19 mouse cellular contexts compared by ENCODE assay signal in genomic region chr5:36339283-36339682, GRCm38 (mm10). TPM values are rescaled to one million over a fixed set of nuclear protein-coding genes. Genes with fewer than 3 reads are reported as not detected.
DNase-seq lines count a peak whose midpoint lies in the region; ATAC-seq lines count a peak whose summit lies in the region.
"Had no signal": no experiment of that assay in that cellular context is flagged by ENCODE, and none has a peak within 500 bp of the region (broad histone marks: within the 10 kb centered on the region; RNA-seq: fewer than 3 reads in every experiment).

No protein-coding gene starts in this region.

- H3K9me3 ChIP-seq in forebrain, embryonic 12.5 days: no peaks in the 10 kb centered on the region
- no peaks in the 10 kb centered on the region for H3K9me3 ChIP-seq in forebrain, embryonic 10.5 days
- H3K9me3 ChIP-seq in neural tube, embryonic 13.5 days: no peaks in the 10 kb centered on the region
- no peaks in the 10 kb centered on the region for H3K9me3 ChIP-seq in limb, embryonic 15.5 days
- H3K9me3 ChIP-seq: heart, embryonic 12.5 days; liver, embryonic 15.5 days had no signal

- peaks cover 34% of the 10 kb centered on the region for H3K4me1 ChIP-seq in forebrain, embryonic 12.5 days
- H3K4me1 ChIP-seq in forebrain, embryonic 10.5 days: peaks cover 32% of the 10 kb centered on the region
- peaks cover 37% of the 10 kb centered on the region for H3K4me1 ChIP-seq in neural tube, embryonic 13.5 days (replicated peaks)
- H3K4me1 ChIP-seq in limb, embryonic 15.5 days: peaks cover 47% of the 10 kb centered on the region
- H3K4me1 ChIP-seq: liver, embryonic 15.5 days had no signal

- no peaks in the 10 kb centered on the region for H3K36me3 ChIP-seq in forebrain, embryonic 12.5 days (replicated peaks)
- H3K36me3 ChIP-seq in forebrain, embryonic 10.5 days (replicated peaks): no peaks in the 10 kb centered on the region
- no peaks in the 10 kb centered on the region for H3K36me3 ChIP-seq in neural tube, embryonic 13.5 days
- no peaks in the 10 kb centered on the region for H3K36me3 ChIP-seq in limb, embryonic 15.5 days
- H3K36me3 ChIP-seq: heart, embryonic 12.5 days; liver, embryonic 15.5 days had no signal

- peak overlapping the region; percentile 68 for H3K27ac ChIP-seq in forebrain, embryonic 12.5 days
- H3K27ac ChIP-seq in forebrain, embryonic 10.5 days: no peak overlapping the region
- H3K27ac ChIP-seq in neural tube, embryonic 13.5 days (replicated peaks): peak overlapping the region; percentile 57; the same call in 1 of the 2 replicates
- peak overlapping the region; percentile 79 for H3K27ac ChIP-seq in limb, embryonic 15.5 days
- H3K27ac ChIP-seq: liver, embryonic 15.5 days had no signal

- ATAC-seq in forebrain, embryonic 12.5 days (ENCODE audit: low FRiP score): 0 out of 2 replicates have a peak, but pooled peaks have one; percentile 23
- no peak; the same call in 1 of the 2 replicates for ATAC-seq in neural tube, embryonic 13.5 days (ENCODE audit: low read depth)
- ATAC-seq in limb, embryonic 15.5 days (ENCODE audit: insufficient number of reproducible peaks, low FRiP score, low TSS enrichment, low read depth): no peak
- ATAC-seq: activated CD4-positive, CD25-positive, alpha-beta regulatory T cell, adult 4 months had no signal

- no peaks in the 10 kb centered on the region for H3K27me3 ChIP-seq in forebrain, embryonic 12.5 days
- 0 out of 2 replicates have a peak, but pooled peaks cover 13% of the 10 kb centered on the region for H3K27me3 ChIP-seq in forebrain, embryonic 10.5 days (ENCODE audit: poor library complexity, severe bottlenecking)
- no peaks in the 10 kb centered on the region for H3K27me3 ChIP-seq in neural tube, embryonic 13.5 days
- no peaks in the 10 kb centered on the region for H3K27me3 ChIP-seq in limb, embryonic 15.5 days
- H3K27me3 ChIP-seq: heart, embryonic 12.5 days; liver, embryonic 15.5 days had no signal

- no peak overlapping the region for H3K4me3 ChIP-seq in forebrain, embryonic 12.5 days (replicated peaks)
- no peak overlapping the region for H3K4me3 ChIP-seq in forebrain, embryonic 10.5 days
- no peak overlapping the region for H3K4me3 ChIP-seq in neural tube, embryonic 13.5 days
- no peak overlapping the region for H3K4me3 ChIP-seq in limb, embryonic 15.5 days
- H3K4me3 ChIP-seq: heart, embryonic 12.5 days; liver, embryonic 15.5 days had no signal

- WGBS in forebrain, embryonic 12.5 days: 45% methylated on average over 3 of the region's 3 CpGs
- 75% methylated on average over 3 of the region's 3 CpGs for WGBS in forebrain, embryonic 10.5 days
- WGBS in neural tube, embryonic 13.5 days: 36% methylated on average over 3 of the region's 3 CpGs
- WGBS in limb, embryonic 15.5 days: 48% methylated on average over 3 of the region's 3 CpGs

- no peak for DNase-seq in forebrain, embryonic 10.5 days (ENCODE audit: extremely low spot score, low spot score)
- DNase-seq in neural tube, embryonic 10.5 days (ENCODE audit: extremely low spot score, low spot score): no peak
- DNase-seq in urinary bladder, postnatal 10 days (ENCODE audit: low spot score): no peak
- no peak for DNase-seq in retina, embryonic 14.5 days (ENCODE audit: low spot score)
- no peak for DNase-seq in right cerebral cortex, postnatal 10 days (ENCODE audit: low spot score in 2 of 2)
- DNase-seq: adrenal gland, postnatal 36 days; cerebellum, postnatal 10 days; gastrocnemius, postnatal 25 days; heart, postnatal 4 days; kidney, adult 18-20 months; kidney, postnatal 4 days; lung, postnatal 14 days; thymus, postnatal 36 days had no signal

- no peak overlapping the region for H3K9ac ChIP-seq in forebrain, embryonic 12.5 days
- no peak overlapping the region for H3K9ac ChIP-seq in neural tube, embryonic 13.5 days
- H3K9ac ChIP-seq in limb, embryonic 15.5 days: no peak overlapping the region
- H3K9ac ChIP-seq: heart, embryonic 12.5 days; liver, embryonic 15.5 days had no signal

- H3K4me2 ChIP-seq in forebrain, embryonic 12.5 days: no peak overlapping the region
- no peak overlapping the region for H3K4me2 ChIP-seq in neural tube, embryonic 13.5 days
- H3K4me2 ChIP-seq in limb, embryonic 15.5 days: no peak overlapping the region
- H3K4me2 ChIP-seq: heart, embryonic 12.5 days; liver, embryonic 15.5 days had no signal

RNA-seq across cellular contexts. Expression of gene Sorcs2, which starts 58.7 kb away (rescaled TPM):
- polyA plus RNA-seq in forebrain, embryonic 12.5 days (2016; fragmentation: Nextera tagmentation; extraction: Ambion mirVana): 10.4 and 11.0 TPM in 2 replicates
- 4.7 and 4.8 TPM in 2 replicates for polyA plus RNA-seq in forebrain, embryonic 10.5 days (2016; fragmentation: Nextera tagmentation; extraction: Ambion mirVana)
- 10.8 and 11.4 TPM in 2 replicates for polyA plus RNA-seq in neural tube, embryonic 13.5 days (2015; fragmentation: Nextera tagmentation; extraction: Ambion mirVana)
- polyA plus RNA-seq in limb, embryonic 15.5 days (2015; fragmentation: Nextera tagmentation; extraction: Ambion mirVana): 25.4 and 26.6 TPM in 2 replicates
